Mouse (Mus musculus): ENCODE data around the gene Slc38a4.

The Slc38a4 gene

GRCm38 (mm10) chr15:97019323-97019722, 36.4 kb downstream of the Slc38a4 start:
- DNase-seq (ENCODE audit: low read depth, low spot score), result no peak

DNA sequence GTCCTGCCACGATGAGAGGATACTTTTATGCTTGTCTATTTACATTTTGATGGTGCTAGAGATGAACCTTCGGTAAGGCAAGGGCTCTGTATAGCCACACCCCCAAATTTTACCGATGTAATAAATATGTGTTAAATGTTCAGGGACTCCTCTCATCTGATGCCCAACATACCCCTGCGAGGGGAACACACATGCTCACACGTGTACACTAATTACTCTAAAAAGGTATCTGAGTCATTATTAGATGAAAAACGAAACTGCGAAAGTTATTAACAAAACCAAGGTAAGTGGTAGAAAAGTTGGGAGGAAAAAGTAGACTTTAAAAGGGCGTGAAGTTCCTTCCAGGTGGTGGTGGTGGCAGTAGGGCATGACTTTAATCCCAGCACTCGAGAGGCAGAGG, 38.6 kb downstream of the Slc38a4 start:
- no peak for DNase-seq (ENCODE audit: low read depth, low spot score)

DNA sequence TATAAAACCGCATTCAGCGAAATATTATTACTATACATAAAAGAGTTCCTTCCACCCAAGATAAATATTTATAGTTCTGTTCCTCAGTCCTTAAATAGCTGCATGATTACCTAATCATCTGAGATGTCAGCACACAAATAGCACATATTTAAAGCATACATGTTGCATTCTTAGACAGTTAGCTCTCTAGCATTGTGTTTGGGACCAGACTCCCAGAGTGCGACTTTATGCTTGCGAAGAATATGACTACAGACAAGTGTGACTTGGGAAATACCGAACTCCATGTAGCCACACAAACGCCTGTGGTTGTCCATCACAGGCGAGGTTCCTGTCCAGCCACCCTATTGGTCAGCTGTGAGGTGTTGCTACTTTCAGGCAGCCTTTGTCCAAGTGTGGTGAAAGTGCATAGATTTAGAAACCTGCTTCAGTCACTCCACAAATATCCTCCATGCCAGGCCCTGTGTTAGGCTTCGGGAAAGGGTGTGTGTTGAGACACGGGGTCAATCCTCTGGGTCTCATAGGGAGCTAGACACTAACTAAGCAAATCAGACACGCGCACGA, 40.6 kb downstream of the Slc38a4 start:
- DNase-seq (ENCODE audit: low read depth, low spot score), result no peak

DNA sequence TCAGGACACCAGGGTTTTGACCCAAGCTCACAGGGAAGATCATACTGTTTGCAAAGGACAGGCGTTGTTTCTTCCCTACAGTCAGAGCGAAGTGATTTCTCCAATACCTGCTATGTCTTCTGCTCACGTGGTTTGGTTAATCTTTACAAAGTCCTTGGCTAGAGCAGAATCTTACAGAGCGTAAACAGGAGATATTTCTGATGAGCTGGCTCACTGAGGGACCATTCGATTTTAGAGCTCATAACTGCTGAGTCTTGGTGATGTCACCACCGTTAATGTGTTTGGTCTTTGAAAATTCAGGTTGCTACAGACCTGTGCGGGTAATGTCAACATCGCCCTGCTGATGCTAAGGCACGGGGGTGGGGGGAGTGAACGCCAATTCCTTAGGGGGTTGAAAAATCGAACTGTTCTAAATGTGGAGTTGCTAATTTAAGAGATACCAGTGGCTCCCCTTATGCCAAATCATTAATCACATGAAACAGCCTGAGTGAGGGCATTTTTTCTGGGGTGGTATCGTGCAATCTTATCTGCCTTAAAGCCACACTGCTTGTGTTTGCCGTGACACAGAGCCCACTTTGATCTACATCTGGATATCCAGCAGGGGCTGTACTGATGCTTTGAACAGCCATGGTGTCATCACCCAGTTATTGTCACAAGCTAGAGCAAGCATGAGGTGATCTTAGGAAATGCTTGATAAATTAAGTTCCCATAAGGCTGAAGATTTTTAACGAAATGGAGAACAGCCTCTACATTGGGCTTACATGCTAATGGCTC, 44.0 kb downstream of the Slc38a4 start:
- DNase-seq (ENCODE audit: low read depth, low spot score), result no peak

DNA sequence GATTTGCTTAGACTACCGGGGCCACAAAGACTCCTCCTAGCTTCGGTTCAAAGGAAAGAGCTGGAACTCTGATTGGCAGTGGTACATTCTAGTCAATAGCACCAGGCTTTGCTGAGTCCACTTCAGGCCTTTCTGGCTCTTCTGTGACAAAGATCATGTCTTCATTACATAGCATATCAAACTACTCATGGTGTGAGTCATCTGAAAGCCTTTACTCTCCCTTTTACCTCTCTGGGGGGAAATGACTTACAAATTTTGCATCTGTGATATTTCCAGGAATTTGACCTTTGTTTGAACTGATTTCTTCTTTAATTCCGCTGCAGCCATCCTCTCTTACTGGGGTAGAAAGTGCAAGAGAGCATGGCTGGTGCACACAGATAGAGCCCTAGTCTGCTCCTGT, 46.5 kb downstream of the Slc38a4 start:
- no peak for DNase-seq (ENCODE audit: low read depth, low spot score)

DNA sequence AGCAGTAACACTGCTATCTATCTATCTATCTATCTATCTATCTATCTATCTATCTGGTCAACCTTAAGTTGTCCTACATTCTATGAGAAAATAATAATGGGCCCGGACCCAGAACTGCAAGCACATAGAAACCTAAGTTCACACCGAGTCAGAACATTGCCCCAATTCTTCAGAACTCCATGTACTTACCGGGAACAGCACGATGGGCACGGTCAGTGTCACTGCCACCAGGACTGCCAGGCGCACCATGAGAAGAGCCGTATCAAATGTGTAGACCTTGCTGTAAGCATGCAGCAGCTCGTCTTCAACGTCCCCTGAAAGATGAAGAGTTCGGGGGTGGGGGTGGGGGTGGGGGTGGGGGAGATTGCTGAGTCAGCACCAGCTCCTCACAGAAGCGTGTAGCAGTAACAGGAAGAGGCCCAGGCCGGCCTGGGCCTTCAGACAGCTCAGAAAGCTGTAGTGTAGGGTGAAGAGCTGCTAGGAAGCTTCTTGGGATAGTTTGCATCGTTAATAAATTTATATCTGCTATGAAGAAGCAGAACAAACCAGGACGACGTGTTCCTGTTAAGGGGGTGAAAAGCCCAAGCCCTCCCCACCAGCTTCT, 50.0 kb downstream of the Slc38a4 start:
- DNase-seq (ENCODE audit: low read depth, low spot score), result no peak

GRCm38 (mm10) chr15:97004525-97004867, 51.3 kb downstream of the Slc38a4 start:
- DNase-seq (ENCODE audit: low read depth, low spot score), result no peak

GRCm38 (mm10) chr15:97003851-97004524, 51.8 kb downstream of the Slc38a4 start:
- DNase-seq (ENCODE audit: low read depth, low spot score), result no peak

DNA sequence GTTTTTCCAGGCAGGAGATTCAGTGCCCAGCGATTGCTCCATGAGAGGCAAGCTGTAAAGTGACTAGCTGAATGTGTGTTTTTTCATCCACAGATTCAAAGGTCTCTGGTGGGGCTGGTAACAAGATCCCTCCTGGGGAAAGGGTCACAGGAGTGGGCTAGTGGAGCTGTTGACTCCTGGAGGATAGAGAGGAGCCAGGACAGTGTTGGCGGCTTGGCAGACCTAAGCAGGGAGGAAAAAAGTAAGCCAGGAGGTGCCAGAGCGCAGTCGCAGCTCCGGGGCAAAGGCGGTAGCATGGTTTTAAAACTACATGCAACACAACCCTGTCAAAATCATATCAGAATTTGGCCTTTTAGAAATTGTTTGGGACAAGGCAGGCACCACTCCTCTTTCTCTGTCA, 52.6 kb downstream of the Slc38a4 start:
- no peak for DNase-seq (ENCODE audit: low read depth, low spot score)

GRCm38 (mm10) chr15:97002752-97003151, 53.0 kb downstream of the Slc38a4 start:
- DNase-seq (ENCODE audit: low read depth, low spot score), result no peak

DNA sequence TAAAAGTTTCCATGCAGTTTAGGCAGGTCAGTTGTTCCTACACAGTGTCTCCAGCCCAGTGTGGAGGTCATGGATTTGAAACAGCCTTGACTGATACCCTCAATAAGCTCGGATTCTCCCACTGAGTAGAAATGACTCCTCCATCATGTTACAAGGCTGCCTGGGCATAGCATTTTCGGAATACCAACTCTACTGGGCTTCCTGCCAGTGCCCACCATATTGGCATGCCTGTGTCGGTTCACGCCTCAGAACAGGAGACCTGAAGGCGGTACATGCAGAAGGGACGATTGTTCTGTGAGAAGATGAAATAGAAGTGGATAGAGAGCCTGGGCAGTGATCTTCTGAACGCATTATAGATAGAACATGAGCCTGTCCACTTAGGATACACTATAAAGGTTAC, 53.9 kb downstream of the Slc38a4 start:
- no peak for DNase-seq (ENCODE audit: low read depth, low spot score)

DNA sequence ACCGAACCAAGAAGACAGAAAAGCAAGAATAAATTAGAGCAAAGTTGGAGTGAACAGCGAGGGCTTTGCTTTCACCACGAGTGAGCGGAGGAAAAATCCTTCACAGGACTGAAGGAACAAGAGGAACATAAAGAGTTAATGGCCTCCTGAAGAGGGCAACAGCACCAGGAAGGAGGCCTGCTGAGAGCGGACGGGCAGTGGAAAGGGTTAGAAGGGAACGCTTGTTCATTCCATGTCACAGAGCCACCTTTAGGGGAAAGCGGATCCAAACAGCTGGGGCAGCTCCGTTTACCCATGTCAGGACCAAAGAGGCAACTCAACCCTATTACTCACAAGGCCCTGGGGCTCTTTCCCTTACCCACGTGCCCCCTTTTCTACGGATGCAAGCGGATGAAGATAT, 54.3 kb downstream of the Slc38a4 start:
- no peak for DNase-seq (ENCODE audit: low read depth, low spot score)

GRCm38 (mm10) chr15:97000319-97001251, 55.2 kb downstream of the Slc38a4 start:
- DNase-seq (ENCODE audit: low read depth, low spot score), result no peak

DNA sequence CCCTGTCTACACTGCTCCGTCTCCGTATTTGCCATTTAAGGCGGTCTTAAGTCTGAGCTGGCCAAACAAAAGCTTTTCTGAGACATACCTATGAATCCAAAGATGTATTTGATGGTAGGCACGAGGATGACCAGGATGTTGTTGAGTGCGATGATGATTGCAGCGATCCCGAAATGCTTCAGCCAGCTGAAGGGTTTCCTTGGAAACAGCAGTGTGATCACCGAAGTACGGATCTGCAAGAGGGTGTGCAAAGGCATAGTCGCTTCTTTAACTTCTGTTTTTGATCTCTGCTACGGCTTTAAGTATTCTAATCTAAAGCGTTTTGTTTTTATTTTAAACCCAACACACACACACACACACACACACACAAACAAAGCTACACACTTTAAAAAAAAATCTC, 56.4 kb downstream of the Slc38a4 start:
- no peak for DNase-seq (ENCODE audit: low read depth, low spot score)

- no peak for DNase-seq (ENCODE audit: low read depth, low spot score)
Measured at GRCm38 (mm10) chr15:96985618-96986017, 70.1 kb downstream of the Slc38a4 start.

GRCm38 (mm10) chr15:96983581-96984330, 72.0 kb downstream of the Slc38a4 start:
- no peak for DNase-seq (ENCODE audit: low read depth, low spot score)

DNA sequence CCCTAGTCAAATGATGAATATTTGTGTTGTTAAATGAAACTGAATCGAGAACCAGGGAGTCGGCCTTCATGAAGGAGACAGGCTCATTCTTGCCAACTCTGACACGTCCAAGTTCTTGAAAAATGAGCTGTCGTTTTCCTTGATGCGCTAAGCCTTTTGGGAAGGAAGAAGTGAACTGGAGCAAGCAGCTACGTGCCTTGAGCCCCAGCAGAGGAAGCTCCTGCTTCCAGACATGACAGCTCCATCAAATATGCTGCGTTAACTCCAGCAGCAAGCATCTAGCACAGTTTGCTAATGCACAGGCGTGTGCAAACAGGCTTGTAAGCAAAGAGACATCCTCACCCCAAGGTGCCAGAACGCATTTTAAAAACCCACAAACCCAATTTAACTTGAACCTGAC, 80.6 kb downstream of the Slc38a4 start:
- DNase-seq (ENCODE audit: low read depth, low spot score), result no peak

GRCm38 (mm10) chr15:96974131-96974530, 81.6 kb downstream of the Slc38a4 start:
- DNase-seq (ENCODE audit: low read depth, low spot score), result no peak

- no peak for DNase-seq (ENCODE audit: low read depth, low spot score)
Measured at GRCm38 (mm10) chr15:96973370-96973769, 82.4 kb downstream of the Slc38a4 start.

DNA sequence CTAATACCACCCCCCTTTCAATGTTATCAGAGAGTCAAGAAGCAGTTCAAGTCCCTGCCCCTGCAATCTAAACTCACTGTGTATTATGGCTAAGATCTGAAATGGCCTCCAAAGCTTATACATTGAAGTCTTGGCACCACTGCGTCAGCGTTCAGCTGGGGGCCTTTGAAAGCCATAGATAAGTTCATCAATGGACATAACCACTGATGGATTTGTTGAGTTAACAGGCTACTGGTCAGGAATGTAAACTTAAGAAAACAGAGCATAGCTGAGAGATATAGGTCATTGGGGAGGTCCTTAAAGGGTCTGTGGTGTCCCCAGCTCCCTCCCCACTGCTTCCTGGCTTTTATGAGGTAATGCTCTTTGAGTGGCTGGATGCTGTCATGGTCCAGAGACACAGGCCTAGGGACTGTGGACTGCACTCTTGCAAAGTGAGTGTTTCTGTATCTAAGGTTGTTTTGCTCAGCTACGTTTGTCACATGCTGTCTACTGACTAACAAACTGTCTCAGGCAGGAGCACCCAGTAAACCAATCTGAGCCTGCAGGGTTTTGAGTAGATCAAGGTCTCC, 83.0 kb downstream of the Slc38a4 start:
- DNase-seq (ENCODE audit: low read depth, low spot score), result no peak

All from CD4-positive helper T cell, adult 2 months (primary cell).